Mouse (Mus musculus) adrenal gland, adult 18-20 months (tissue): ENCODE data around the gene Serpinf2. TPM values are rescaled to one million over a fixed set of nuclear protein-coding genes. Genes with fewer than 3 reads are reported as not detected.
"Not testable (repeated sequence)": the region's sequence is repeated elsewhere in the genome, so short reads cannot be mapped to it uniquely, and the experiment has no call there.

Experiments used
- DNase-seq, 2 experiments: peaks; one replicate each; pipeline ENCODE4 v3.0.0; 2021 to 2022; ENCODE audit warnings: low spot score in 2 of 2
- total RNA-seq, 2 experiments: library from RNA; stranded (reverse); gene quantifications; 1 replicate in 1 of 2; 2 replicates in 1 of 2; pipeline ENCODE4 v1.2.3; 2021

Serpinf2 gene
- total RNA-seq, 2 experiments from 2014 or later, result not detected

GRCm38 (mm10) chr11:75459751-75460102 lies 20.3 kb upstream of the Serpinf2 start:
- no peak for DNase-seq

- peak in 1 of 2 experiments; percentile 36 for DNase-seq
Observed at GRCm38 (mm10) chr11:75459141-75459711, 19.8 kb upstream of the Serpinf2 start.

DNA sequence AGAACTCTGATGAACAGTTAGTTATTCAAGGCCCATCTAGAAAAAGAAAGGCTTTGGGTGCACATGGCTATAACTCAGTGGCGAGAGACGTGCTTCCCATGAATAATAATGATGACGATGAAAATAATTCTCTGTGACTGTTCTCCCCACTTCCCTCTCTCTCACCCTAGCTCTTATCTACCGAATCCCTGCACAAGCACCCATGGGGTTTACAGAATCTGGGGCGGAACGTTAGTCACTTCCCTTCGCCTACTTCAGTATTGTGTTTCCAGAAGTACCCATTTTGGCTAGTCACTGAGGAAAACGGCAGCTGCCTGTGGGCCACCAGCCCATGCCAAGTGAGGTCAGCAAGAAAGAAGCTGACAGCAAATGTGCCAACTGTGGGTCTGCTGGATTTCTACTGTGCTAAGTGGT lies 19.2 kb upstream of the Serpinf2 start:
- DNase-seq, result no peak

- DNase-seq, result no peak
Observed at GRCm38 (mm10) chr11:75458169-75458568, 18.8 kb upstream of the Serpinf2 start.

GRCm38 (mm10) chr11:75456440-75456871 lies 17.1 kb upstream of the Serpinf2 start:
- DNase-seq, result no peak

- not testable (repeated sequence) for DNase-seq
Observed at GRCm38 (mm10) chr11:75455971-75456370, 16.6 kb upstream of the Serpinf2 start.

- no peak for DNase-seq
Observed at GRCm38 (mm10) chr11:75455041-75455736, 15.8 kb upstream of the Serpinf2 start.

GRCm38 (mm10) chr11:75453991-75454930 lies 14.9 kb upstream of the Serpinf2 start, which contains the start of gene Wdr81:
TSS of gene Wdr81 (minus strand) at chr11:75454717.
- DNase-seq, result peak; percentile 77 to 79

DNA sequence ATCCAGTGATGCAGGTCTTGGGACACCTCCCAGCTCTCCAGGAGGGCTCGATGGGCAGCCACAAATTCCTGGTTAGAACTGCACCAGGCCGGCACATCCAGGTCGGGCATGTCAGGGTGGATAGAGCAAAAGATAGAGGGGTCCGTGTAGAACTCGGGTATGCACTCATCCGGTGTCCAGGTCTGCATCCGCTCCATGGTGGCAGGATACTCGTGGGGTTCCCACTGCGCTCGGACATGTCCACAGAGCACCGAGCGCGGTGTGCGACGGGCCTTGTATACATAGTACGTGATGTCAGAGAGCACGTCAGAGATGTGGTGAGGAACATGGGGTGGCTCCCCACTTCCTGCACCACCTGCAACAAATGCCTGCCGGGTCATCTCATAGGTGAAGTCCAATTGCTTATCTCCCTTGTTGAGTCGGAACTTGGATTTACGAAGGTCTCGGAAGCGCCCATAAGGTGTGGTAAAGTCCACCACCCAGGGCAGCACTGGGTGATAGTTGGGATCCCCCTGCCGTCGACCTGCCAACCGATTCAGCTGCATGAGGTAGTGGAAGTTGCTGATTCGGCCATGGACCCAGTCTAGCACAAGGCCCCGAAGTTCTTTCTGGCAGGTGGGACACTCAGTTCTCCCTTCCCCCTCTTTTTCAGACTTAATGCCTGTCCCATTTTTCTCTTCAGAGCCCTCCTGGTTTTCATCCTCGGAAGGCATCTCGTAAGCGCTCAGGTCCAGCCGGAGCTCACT lies 13.6 kb upstream of the Serpinf2 start:
- no peak for DNase-seq

DNA sequence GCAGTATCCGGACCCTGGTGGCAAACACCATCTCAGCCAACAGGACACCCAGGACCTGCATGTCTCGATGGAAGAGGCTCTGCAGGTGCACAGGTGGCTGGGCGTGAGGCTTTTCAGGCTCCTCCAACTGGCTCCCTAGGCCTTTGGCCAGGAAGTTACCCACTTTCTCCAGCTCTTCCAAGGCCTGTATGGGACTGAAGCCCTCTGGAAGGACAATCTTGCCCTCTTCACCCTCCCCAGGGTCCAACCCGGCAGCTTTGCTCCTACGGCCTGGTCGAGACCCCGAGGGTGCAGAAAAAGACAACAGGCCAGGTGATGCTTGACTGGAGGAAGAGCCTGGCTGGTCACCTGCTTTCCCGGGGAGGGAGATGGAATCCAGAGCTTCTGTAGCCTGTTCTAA lies 12.7 kb upstream of the Serpinf2 start:
- DNase-seq, result no peak

GRCm38 (mm10) chr11:75450936-75451335 lies 11.5 kb upstream of the Serpinf2 start:
- DNase-seq, result no peak

GRCm38 (mm10) chr11:75450304-75450908 lies 11.0 kb upstream of the Serpinf2 start:
- DNase-seq, result no peak

DNA sequence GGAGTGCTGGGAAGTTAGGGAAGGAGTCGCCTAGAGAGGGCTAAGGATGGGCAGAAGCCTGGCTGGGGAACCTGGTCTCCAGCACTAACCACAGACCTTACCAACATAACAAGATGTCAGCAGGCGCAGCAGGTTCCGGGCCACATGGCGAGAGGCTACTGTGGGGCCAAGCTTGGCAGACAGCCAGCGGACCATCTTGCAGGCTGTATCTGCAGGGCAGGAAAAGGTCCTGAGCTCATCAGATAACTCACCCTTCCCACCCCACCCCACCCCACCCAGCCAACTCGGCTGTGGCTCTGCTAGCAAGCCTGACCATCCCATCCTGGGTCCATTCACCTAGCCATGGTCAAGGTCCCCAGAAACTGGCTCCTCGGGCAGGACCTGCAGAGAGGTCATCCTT lies 10.3 kb upstream of the Serpinf2 start:
- DNase-seq, result no peak

- no peak for DNase-seq
Observed at GRCm38 (mm10) chr11:75448575-75448974, 9.2 kb upstream of the Serpinf2 start.

DNA sequence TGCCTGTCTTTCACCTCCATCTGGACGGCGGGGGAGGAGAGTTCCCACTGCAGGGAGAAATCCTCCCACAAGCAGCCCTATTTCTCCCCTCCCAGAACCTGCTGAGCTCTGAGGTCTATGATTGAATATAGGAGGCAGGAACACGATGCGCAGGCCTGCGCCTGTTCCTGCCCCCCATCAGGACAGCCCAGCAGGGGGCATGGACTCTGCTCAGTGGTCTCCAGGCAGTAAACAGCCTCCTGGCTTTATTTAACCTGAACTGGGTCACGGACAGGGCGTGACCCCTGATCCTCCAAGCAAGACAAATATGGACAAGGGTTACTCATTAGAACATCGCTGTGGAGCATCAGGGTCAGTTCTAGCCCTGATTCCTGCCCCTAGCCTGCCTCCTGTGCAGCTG lies 4.3 kb upstream of the Serpinf2 start:
- no peak for DNase-seq

DNA sequence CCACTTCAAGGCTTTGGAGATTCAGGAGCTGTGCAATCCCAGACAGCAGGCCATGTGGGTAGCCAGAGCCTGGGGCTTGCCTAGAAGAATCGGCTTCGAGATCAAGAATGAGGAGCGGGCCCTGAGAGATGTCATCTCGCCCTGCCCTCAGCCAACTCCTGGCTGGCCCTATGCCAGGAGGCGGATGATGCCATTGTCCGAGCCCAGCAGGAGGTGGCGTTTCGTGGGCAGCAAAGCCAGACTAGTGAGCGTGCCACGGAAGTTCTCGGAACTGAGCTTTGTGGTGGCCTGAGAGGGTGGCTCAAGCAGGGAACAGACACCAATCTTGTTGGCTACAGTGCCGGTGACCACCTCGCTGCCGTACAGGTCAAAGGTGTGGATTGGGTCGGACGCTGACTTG lies 2.2 kb upstream of the Serpinf2 start:
- DNase-seq, result no peak

- no peak for DNase-seq
Observed at GRCm38 (mm10) chr11:75441034-75441433, 1.6 kb upstream of the Serpinf2 start.

GRCm38 (mm10) chr11:75439951-75440350 lies 560 bp upstream of the Serpinf2 start:
- DNase-seq, result no peak

DNA sequence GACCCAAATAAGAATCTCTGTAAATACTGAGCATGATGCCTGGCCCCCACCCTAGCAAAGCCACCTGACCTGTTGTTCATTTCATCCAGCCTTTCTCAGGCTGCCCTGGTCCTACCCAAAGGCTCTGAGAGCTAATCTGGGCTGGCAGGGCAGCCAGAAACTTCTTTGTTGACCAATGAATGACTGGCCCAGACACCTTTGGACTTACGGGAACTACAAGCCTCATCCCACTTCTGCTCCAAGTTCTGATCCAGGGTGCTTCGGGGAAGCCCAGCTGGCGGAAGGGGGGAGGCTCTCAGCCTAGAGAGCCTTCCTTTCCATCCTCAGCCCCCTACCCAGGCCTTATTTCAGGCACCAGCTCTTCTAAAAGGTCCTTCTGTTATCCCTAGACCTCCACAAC lies 587 bp downstream of the Serpinf2 start:
- DNase-seq, result no peak

- DNase-seq, result no peak
Observed at GRCm38 (mm10) chr11:75438194-75438593, 1.2 kb downstream of the Serpinf2 start.

- no peak for DNase-seq
Observed at GRCm38 (mm10) chr11:75434138-75434537, 5.3 kb downstream of the Serpinf2 start.
